Mouse (Mus musculus) lung, postnatal 25 days (tissue): ENCODE data around the gene Izumo1r.
A peak's percentile ranks its signal among the peaks of the same experiment; 100 is the strongest.

Experiments used
- DNase-seq: peaks from one replicate; pipeline ENCODE4 v3.0.0; 2022; ENCODE audit warnings: low spot score

Izumo1r gene

DNA sequence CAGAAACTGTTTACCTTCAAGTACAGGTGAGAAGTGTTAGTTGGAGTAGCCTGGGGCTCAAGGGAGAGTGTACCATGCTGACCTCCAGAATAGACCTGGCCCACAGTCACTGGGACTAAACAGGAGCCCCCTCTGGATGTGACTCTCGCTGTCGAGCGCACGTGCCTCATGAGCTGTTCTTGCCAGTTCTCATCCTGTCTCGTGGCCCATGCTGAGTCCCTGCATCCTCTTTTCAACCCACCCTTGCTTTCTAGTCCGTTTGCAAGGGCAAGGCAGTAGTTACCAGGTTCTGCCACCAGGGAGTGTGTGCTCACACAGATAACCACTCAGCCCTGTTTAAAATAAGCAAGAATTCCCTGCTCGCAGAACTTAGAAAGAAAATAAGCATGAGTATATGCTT, 36.8 kb downstream of the Izumo1r start:
- DNase-seq, result peak; percentile 19

DNA sequence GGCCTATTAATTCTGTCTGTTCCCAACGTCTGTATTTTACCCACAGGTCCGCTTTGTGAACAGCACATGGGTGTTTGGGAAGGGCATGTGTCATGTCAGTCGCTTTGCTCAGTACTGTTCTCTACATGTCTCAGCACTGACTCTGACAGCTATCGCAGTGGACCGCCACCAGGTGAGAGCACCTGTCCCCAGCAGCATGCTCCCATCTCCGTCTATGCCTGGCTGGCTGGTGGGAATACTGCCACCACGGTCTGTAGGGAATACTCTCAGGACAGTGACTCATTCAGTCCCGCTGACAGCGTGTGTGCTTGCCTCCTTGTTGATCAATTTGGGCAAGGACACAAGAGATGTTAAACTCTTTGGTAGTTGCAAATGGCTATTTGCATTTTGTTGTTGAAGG, 39.0 kb downstream of the Izumo1r start:
- no peak for DNase-seq

GRCm38 (mm10) chr9:14863126-14863525, 40.6 kb downstream of the Izumo1r start:
- no peak for DNase-seq

DNA sequence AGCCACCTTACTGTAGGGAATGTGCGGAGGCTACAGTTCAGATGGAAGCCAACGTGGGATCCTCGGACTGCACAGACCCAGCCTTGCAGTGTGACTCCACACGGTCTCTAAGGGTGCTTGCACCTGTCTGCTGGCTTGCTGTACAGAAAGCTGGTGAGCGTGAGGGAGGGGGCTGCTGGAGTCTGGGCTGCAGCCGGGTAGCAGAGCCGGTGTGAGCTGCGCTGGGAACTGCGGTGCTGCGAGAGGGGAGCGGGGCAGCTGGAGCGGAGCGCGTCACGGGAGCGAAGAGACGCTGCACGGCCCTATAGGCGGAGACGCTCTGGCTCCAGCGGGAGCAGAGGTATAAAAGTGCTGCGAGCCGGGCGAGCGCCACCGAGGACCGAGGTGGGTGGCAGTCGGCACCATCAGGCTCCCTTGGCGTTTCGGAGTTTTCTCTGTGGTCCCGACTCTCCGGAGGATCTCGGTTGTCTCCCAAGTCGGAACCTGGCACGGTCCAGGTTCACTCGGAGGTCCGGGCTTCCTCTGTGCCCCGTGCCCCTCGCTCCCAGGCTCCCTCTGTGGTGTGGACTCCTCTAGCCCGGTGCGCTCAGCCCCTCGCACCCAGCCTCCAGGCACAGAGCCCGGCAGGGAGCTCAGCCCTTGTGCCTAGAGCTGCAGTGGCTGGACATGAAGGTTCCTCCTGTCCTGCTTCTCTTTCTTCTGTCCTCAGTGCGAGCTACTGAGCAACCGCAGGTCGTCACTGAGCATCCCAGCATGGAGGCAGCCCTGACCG, 43.7 kb downstream of the Izumo1r start, which contains the start of gene Gpr83:
Gene Gpr83, plus strand, starts transcription at position 343 of the 772 bp plus-strand sequence.
- no peak for DNase-seq

GRCm38 (mm10) chr9:14858782-14859181, 45.0 kb downstream of the Izumo1r start:
- no peak for DNase-seq

DNA sequence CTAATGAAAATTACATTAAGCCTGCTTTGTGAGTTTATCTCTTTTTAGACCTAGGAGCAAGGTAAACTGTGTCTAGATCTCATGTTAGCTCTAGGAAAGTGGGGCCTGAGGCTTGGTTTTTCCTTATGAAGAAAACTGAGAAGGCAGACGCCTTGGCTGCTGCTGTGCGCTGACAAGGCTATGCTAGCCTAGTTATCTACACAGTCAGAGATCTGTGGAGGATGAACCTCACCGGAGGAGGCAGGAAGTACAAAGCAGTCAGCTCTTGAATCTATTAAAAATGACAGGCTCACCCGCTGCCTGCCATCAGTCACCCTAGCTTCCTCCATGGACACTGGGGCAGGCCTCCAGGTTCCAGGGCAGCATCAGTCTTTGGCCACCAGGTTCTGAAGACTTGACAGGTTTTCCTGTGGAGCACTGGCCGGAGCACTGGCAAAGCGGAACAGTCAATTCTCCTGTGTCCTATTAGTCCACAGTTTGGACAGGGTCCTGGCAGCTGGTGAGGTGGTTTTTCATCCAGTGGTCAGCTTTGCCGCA, 45.5 kb downstream of the Izumo1r start:
- no peak for DNase-seq

DNA sequence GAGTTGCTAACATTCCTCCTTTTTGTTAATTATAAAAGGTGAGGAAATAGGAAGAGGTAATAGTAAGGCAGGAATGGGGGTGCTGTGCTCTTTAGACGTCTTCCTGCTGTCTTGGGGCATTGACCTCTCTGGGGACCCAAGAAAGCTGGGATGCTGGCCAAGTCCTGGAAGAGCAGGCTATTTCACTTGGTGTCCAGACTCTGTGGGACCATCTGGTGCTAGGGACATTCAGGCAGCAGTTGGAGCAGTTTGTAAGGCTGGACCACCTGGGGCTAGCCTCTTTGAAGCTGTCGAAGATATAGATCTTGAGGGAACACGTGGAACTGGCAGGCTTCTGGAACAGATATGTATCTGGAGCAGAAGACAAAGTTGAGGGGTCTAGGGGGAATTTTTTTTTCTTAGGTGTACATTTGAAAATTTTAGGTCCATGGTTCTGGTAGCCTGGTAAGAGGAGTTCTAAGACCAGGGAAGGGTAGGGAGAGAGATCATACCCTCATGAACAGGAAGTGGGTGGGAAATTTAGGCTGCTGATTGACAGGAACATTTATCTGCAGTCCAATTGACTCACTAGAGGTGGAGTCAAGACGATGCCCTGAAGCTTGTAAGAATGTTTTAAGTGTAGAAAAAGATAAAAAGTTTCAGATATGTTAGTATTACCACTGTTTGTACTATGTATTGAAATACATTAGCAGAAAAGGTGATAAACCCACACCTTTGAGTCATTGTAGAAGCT, 46.7 kb downstream of the Izumo1r start:
- DNase-seq, result no peak

- no peak for DNase-seq
Observed at GRCm38 (mm10) chr9:14854585-14854984, 49.2 kb downstream of the Izumo1r start.

DNA sequence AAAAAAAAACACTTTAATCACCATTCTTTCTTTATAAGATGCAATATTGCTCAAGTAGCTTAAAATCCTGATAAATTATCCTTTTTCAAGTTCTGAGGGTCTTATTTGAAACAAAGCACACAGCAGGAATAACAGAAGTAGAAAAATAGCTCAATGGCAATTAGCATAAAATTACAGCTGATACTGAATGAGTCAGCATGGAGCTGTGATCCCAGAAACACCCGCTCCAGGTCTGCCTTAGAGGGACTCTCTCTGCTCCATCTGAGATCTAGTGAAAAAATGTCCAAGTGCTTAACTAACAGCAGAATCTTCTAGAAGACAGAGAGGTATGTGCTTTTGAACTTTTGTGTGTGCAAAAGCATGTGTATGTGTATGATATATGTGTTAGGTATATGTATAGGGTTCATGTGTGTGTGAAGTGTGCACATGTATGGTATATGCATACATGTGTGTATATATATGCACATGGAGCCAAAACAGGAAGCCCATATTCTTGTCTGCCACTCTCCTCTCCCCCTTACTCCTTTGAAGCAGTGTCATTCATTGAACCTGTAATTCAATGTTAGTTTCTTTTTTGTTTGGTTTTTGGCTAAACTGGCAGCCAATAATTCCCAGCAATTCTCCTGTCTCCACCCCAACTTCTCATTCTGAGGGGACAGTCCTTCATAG, 55.3 kb downstream of the Izumo1r start:
- no peak for DNase-seq

DNA sequence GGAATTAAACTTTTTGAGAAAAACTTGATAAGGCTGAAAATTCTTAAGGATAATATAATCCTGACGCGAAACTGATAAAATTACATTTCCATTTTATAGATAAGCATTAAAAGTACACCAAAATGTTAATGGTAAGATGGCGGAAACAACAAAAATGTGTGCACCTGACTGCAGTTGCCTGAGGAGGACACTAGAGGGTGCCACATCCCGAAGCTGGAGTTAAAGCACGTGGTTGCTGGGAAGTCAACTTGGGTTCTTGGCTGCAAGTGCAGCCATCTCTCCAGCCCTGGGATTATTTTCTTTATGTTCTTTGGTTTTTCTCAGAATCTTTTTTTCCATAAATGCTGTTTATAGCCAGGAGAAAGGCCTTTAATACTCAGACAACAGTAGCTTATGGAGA, 57.3 kb downstream of the Izumo1r start:
- no peak for DNase-seq

- no peak for DNase-seq
Observed at GRCm38 (mm10) chr9:14843901-14844300, 59.8 kb downstream of the Izumo1r start.

- DNase-seq, result no peak
Observed at GRCm38 (mm10) chr9:14843311-14843857, 60.4 kb downstream of the Izumo1r start.

- peak; percentile 34 for DNase-seq
Observed at GRCm38 (mm10) chr9:14841878-14842761, 61.6 kb downstream of the Izumo1r start.

DNA sequence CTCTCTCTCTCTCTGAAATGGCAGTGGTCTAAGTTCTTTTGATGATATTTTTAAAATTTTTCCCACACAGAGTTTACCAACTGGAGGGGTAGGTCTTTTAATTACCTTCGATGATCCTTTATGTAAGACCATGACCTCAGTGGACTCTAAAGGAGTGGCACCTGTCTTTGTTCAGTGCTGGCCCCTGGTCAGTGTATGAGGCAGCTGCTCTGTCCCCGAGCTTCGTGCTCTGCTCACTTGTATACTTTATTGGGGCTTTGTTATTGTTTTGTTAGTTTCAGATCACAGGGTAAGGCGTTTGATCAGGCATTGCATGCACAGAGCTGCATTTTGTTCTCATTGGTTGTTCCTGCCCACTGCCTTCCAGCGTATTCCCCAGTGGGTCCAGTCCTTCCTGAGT, 63.8 kb downstream of the Izumo1r start:
- no peak for DNase-seq

GRCm38 (mm10) chr9:14839527-14839926, 64.2 kb downstream of the Izumo1r start:
- DNase-seq, result no peak
